In the genomic region with DNA sequence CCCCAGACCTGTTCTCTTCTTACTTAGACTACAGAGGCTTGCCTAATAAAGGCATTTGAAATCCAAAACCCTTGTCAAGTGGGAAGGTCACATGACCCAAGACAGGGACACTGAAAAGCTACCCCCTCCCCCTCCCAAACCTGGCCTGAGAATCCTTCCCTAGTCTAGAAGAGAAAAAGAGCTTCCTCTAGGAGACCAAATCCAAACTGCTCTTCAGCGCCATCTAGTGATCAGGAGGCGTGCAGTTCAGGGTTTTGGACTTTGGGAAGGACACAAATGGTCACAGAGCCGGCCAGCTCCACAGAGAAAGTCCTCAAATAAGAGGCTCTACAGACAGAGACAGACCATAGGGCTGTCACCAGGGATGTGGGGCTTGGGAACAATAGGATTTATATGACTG, we compare ENCODE assay signal across 7 mouse cellular contexts. TPM values are rescaled to one million over a fixed set of nuclear protein-coding genes. Genes with fewer than 3 reads are reported as not detected.
DNase-seq lines count a peak whose midpoint lies in the region; TF ChIP-seq lines count a peak whose summit lies in the region.

No protein-coding gene starts in this region.

- peak; percentile 88 for TF ChIP-seq CTCF in cortical plate, adult 2 months (IDR thresholded peaks at IDR 0.05; ENCODE audit: extremely low read depth, insufficient read depth, low read length)

- H3K27ac ChIP-seq in cortical plate, adult 2 months (ENCODE audit: insufficient read depth, low read length): no peak overlapping the region
- H3K27ac ChIP-seq in heart, embryonic 10.5 days: no peak overlapping the region

- H3K4me3 ChIP-seq in cortical plate, adult 2 months (ENCODE audit: insufficient read depth, low read length): no peak overlapping the region
- H3K4me3 ChIP-seq in heart, embryonic 10.5 days: no peak overlapping the region

- TF ChIP-seq POLR2A in cortical plate, adult 2 months (IDR thresholded peaks at IDR 0.05; ENCODE audit: extremely low read depth, insufficient read depth, low read length): no peak

- no peaks in the 10 kb centered on the region for H3K36me3 ChIP-seq in heart, embryonic 10.5 days

- DNase-seq in ES-CJ7 (ENCODE audit: low read depth, low spot score): peak; percentile 89
- peak; percentile 48 to 90 for DNase-seq in adrenal gland, adult (ENCODE audit: inconsistent age in 2 of 2, low spot score in 1 of 2)
- DNase-seq in heart, embryonic 10.5 days (ENCODE audit: low spot score): peak; percentile 79
- peak; percentile 61 for DNase-seq in layer of hippocampus, adult 9-10 months (ENCODE audit: low spot score)
- peak; percentile 78 for DNase-seq in lung, postnatal 36 days
- peak; percentile 81 to 83 for DNase-seq in right cerebral cortex, adult 2 months (ENCODE audit: low spot score in 2 of 2)

- H3K27me3 ChIP-seq in heart, embryonic 10.5 days (ENCODE audit: insufficient read depth, poor library complexity, severe bottlenecking): no peaks in the 10 kb centered on the region; the same call in 1 of the 2 replicates

- no peaks in the 10 kb centered on the region for H3K9me3 ChIP-seq in heart, embryonic 10.5 days

- no peaks in the 10 kb centered on the region for H3K4me1 ChIP-seq in cortical plate, adult 2 months (ENCODE audit: control insufficient read depth, insufficient read depth, low read length)
- H3K4me1 ChIP-seq in heart, embryonic 10.5 days: peaks cover 10% of the 10 kb centered on the region; the same call in 1 of the 2 replicates

- 6% methylated on average over 3 of the region's 3 CpGs for WGBS in heart, embryonic 10.5 days

RNA-seq across cellular contexts. Expression of a gene that starts 28.2 kb away (rescaled TPM):
- 2.1 and 2.6 TPM in 2 replicates for polyA plus RNA-seq in cortical plate, adult 2 months (2012; rRNA removed)
- polyA plus RNA-seq in heart, embryonic 10.5 days (2016; fragmentation: Nextera tagmentation; extraction: Ambion mirVana): 0.87 and 1.2 TPM in 2 replicates

RNA-seq across cellular contexts. Expression of a gene that starts 31.6 kb away (rescaled TPM):
- 13.3 and 13.7 TPM in 2 replicates for polyA plus RNA-seq in cortical plate, adult 2 months (2012; rRNA removed)
- 34.0 and 42.5 TPM in 2 replicates for polyA plus RNA-seq in heart, embryonic 10.5 days (2016; fragmentation: Nextera tagmentation; extraction: Ambion mirVana)

RNA-seq across cellular contexts. Expression of a gene that starts 35.8 kb away (rescaled TPM):
- polyA plus RNA-seq in cortical plate, adult 2 months (2012; rRNA removed): 22.9 and 30.1 TPM in 2 replicates
- 0.16 and 0.41 TPM in 2 replicates for polyA plus RNA-seq in heart, embryonic 10.5 days (2016; fragmentation: Nextera tagmentation; extraction: Ambion mirVana)

Comparison
In these comparisons a context has a peak if more than half of its experiments do, and no peak if none do; other contexts are left out.
1. RNA of a gene that starts 35.8 kb away (polyA plus RNA-seq): 22.9 to 30.1 TPM in cortical plate, adult 2 months; 0.16 to 0.41 TPM in heart, embryonic 10.5 days; every median in the first group is over 10 times any median in the second.
2. Peak in every context shown above with its lines, with median percentiles within 50 percentile points of each other: DNase-seq.